Mouse (Mus musculus): ENCODE data around the gene Fezf2.

DNA sequence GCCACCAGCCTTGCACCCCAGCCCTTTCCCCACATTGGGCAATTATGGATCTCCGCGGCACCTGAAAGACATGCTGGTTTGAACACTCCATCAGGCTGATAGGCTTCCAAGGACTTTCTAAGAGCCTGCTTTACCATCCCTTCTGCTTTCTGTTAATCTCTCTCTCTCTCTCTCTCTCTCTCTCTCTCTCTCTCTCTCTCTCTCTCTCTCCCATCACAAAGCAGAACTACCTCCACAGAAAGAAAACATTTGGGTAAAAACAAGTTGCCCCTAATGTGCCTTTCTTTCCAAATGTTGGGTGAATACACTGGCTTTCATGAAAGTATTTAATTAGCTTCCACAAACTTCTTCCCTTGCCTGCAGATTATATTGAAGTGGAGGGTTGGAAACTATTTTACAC is at the start of gene Fezf2:
- no peak for TF ChIP-seq CTCF (IDR thresholded peaks at IDR 0.05; ENCODE audit: borderline replicate concordance, insufficient read depth, low read depth, low read length)
- no peak for TF ChIP-seq POLR2A (IDR thresholded peaks at IDR 0.05; ENCODE audit: borderline replicate concordance, insufficient read depth, low read length)

Data from cerebellum, adult 2 months (tissue).